Mouse (Mus musculus): Measurements from ENCODE around the gene Gm21885. TPM values are rescaled to one million over a fixed set of nuclear protein-coding genes. Genes with fewer than 3 reads are reported as not detected.

The Gm21885 gene
- polyA plus RNA-seq, 1 experiment from 2014 or later: 0.36 TPM

GRCm38 (mm10) chr11:94242760-94243421, 38.8 kb upstream of the Gm21885 start:
- Histone ChIP-seq H3K9ac (ENCODE audit: low read length) (peak overlapping the region; percentile 63), H3K4me3 (ENCODE audit: control insufficient read depth in 1 of 2, insufficient read depth in 1 of 2, low read depth in 1 of 2, low read length in 2 of 2) (peak overlapping the region; percentile 34), H3K27ac (replicated peaks in 1 of 2; ENCODE audit: control insufficient read depth in 1 of 2, insufficient read depth in 1 of 2, low read depth in 2 of 2, low read length in 2 of 2) (0 out of 4 replicates have a peak overlapping the region, but pooled peaks of 1 of the 2 experiments have one; percentile 25), H3K9me3 (ENCODE audit: control insufficient read depth, low read length) (no peaks in the 10 kb centered on the region), H3K4me1 (ENCODE audit: control insufficient read depth in 2 of 2, insufficient read depth in 2 of 2, low read length in 2 of 2) (peaks cover 25 to 28% of the 10 kb centered on the region in 2 experiments), H3K4me2 (ENCODE audit: low read length) (peak overlapping the region; percentile 64), H3K36me3 (ENCODE audit: control insufficient read depth, insufficient read depth, low read length) (no peaks in the 10 kb centered on the region), H3K27me3 (ENCODE audit: control insufficient read depth, insufficient read depth, low read length) (no peaks in the 10 kb centered on the region)
- WGBS: 3% methylated on average over 29 of the region's 29 CpGs
- ATAC-seq (ENCODE audit: insufficient number of reproducible peaks, insufficient read depth, low FRiP score, low read depth): peak; percentile 51; the same call in 1 of the 2 replicates

- peaks cover 25 to 28% of the 10 kb centered on the region in 2 experiments for H3K4me1 ChIP-seq (ENCODE audit: control insufficient read depth in 2 of 2, insufficient read depth in 2 of 2, low read length in 2 of 2)
- no peaks in the 10 kb centered on the region for H3K9me3 ChIP-seq (ENCODE audit: control insufficient read depth, low read length)
- H3K4me2 ChIP-seq (ENCODE audit: low read length): peak overlapping the region; percentile 64
- H3K9ac ChIP-seq (ENCODE audit: low read length): peak overlapping the region; percentile 63
- no peak for ATAC-seq (ENCODE audit: insufficient number of reproducible peaks, insufficient read depth, low FRiP score, low read depth)
- H3K36me3 ChIP-seq (ENCODE audit: control insufficient read depth, insufficient read depth, low read length): no peaks in the 10 kb centered on the region
- no peaks in the 10 kb centered on the region for H3K27me3 ChIP-seq (ENCODE audit: control insufficient read depth, insufficient read depth, low read length)
- peak overlapping the region; percentile 34; a peak in 3 of 4 replicates for H3K4me3 ChIP-seq (ENCODE audit: control insufficient read depth in 1 of 2, insufficient read depth in 1 of 2, low read depth in 1 of 2, low read length in 2 of 2)
- no peak overlapping the region; a peak in 1 of 4 replicates for H3K27ac ChIP-seq (replicated peaks in 1 of 2; ENCODE audit: control insufficient read depth in 1 of 2, insufficient read depth in 1 of 2, low read depth in 2 of 2, low read length in 2 of 2)
- 24% methylated on average over 15 of the region's 15 CpGs for WGBS
These were observed 38.1 kb upstream of the Gm21885 start for GRCm38 (mm10) chr11:94243422-94244180.

- Histone ChIP-seq H3K4me2 (ENCODE audit: low read length) (no peak overlapping the region), H3K27me3 (ENCODE audit: control insufficient read depth, insufficient read depth, low read length) (no peaks in the 10 kb centered on the region), H3K27ac (replicated peaks in 1 of 2; ENCODE audit: control insufficient read depth in 1 of 2, insufficient read depth in 1 of 2, low read depth in 2 of 2, low read length in 2 of 2) (no peak overlapping the region), H3K9ac (ENCODE audit: low read length) (no peak overlapping the region), H3K4me3 (ENCODE audit: control insufficient read depth in 1 of 2, insufficient read depth in 1 of 2, low read depth in 1 of 2, low read length in 2 of 2) (no peak overlapping the region), H3K4me1 (ENCODE audit: control insufficient read depth in 2 of 2, insufficient read depth in 2 of 2, low read length in 2 of 2) (peaks cover 25 to 28% of the 10 kb centered on the region in 2 experiments), H3K9me3 (ENCODE audit: control insufficient read depth, low read length) (no peaks in the 10 kb centered on the region), H3K36me3 (ENCODE audit: control insufficient read depth, insufficient read depth, low read length) (no peaks in the 10 kb centered on the region)
- no peak for ATAC-seq (ENCODE audit: insufficient number of reproducible peaks, insufficient read depth, low FRiP score, low read depth)
- WGBS: 64% methylated on average over 9 of the region's 9 CpGs
These were observed 37.3 kb upstream of the Gm21885 start for GRCm38 (mm10) chr11:94244385-94244784.

- Histone ChIP-seq H3K9ac (ENCODE audit: low read length) (peak within 1 kb of the TSS; percentile 16; the same call in 1 of the 2 replicates), H3K27ac (replicated peaks in 1 of 2; ENCODE audit: control insufficient read depth in 1 of 2, insufficient read depth in 1 of 2, low read depth in 2 of 2, low read length in 2 of 2) (no peak within 1 kb of the TSS), H3K27me3 (ENCODE audit: control insufficient read depth, insufficient read depth, low read length) (no peaks in the 10 kb centered on the region), H3K4me2 (ENCODE audit: low read length) (no peak within 1 kb of the TSS), H3K9me3 (ENCODE audit: control insufficient read depth, low read length) (no peaks in the 10 kb centered on the region), H3K4me1 (ENCODE audit: control insufficient read depth in 2 of 2, insufficient read depth in 2 of 2, low read length in 2 of 2) (peaks cover 21 to 28% of the 10 kb centered on the region in 2 experiments), H3K36me3 (ENCODE audit: control insufficient read depth, insufficient read depth, low read length) (no peaks in the 10 kb centered on the region), H3K4me3 (ENCODE audit: control insufficient read depth in 1 of 2, insufficient read depth in 1 of 2, low read depth in 1 of 2, low read length in 2 of 2) (no peak within 1 kb of the TSS)
- WGBS: 58% methylated on average over 17 of the region's 17 CpGs
- ATAC-seq (ENCODE audit: insufficient number of reproducible peaks, insufficient read depth, low FRiP score, low read depth): peak; percentile 45; the same call in 1 of the 2 replicates
These were observed 35.5 kb upstream of the Gm21885 start, which contains the start of gene Wfikkn2 for GRCm38 (mm10) chr11:94245955-94246788. TSS of gene Wfikkn2 (minus strand) at chr11:94246005.

DNA sequence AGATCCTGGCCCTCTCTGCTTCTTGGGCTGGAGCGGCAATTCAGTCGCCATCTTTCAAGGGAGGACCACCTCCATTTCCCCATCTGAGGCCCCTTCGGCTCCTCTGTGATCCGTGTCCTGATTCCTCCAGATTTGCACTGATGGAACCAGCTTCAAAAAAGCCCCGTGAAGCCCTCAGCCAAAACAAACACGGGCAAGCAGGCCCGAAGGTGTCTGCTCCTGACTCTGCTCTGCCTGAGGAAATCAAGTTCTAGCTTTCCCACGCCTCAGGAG, 34.9 kb upstream of the Gm21885 start:
- Histone ChIP-seq H3K36me3 (ENCODE audit: control insufficient read depth, insufficient read depth, low read length) (no peaks in the 10 kb centered on the region), H3K4me2 (ENCODE audit: low read length) (no peak overlapping the region), H3K9ac (ENCODE audit: low read length) (peak overlapping the region; percentile 16; the same call in 1 of the 2 replicates), H3K27me3 (ENCODE audit: control insufficient read depth, insufficient read depth, low read length) (no peaks in the 10 kb centered on the region), H3K27ac (replicated peaks in 1 of 2; ENCODE audit: control insufficient read depth in 1 of 2, insufficient read depth in 1 of 2, low read depth in 2 of 2, low read length in 2 of 2) (no peak overlapping the region), H3K4me1 (ENCODE audit: control insufficient read depth in 2 of 2, insufficient read depth in 2 of 2, low read length in 2 of 2) (peaks cover 21 to 28% of the 10 kb centered on the region in 2 experiments), H3K9me3 (ENCODE audit: control insufficient read depth, low read length) (no peaks in the 10 kb centered on the region), H3K4me3 (ENCODE audit: control insufficient read depth in 1 of 2, insufficient read depth in 1 of 2, low read depth in 1 of 2, low read length in 2 of 2) (no peak overlapping the region)
- no peak for ATAC-seq (ENCODE audit: insufficient number of reproducible peaks, insufficient read depth, low FRiP score, low read depth)
- 64% methylated on average over 8 of the region's 8 CpGs for WGBS

- ATAC-seq (ENCODE audit: insufficient number of reproducible peaks, insufficient read depth, low FRiP score, low read depth): no peak
- H3K36me3 ChIP-seq (ENCODE audit: control insufficient read depth, insufficient read depth, low read length): no peaks in the 10 kb centered on the region
- 0 out of 4 replicates have a peak, but pooled peaks cover 0 to 2% of the 10 kb centered on the region in 2 experiments for H3K4me1 ChIP-seq (ENCODE audit: control insufficient read depth in 2 of 2, insufficient read depth in 2 of 2, low read length in 2 of 2)
- H3K9ac ChIP-seq (ENCODE audit: low read length): no peak overlapping the region
- H3K4me3 ChIP-seq (ENCODE audit: control insufficient read depth in 1 of 2, insufficient read depth in 1 of 2, low read depth in 1 of 2, low read length in 2 of 2): no peak overlapping the region
- no peaks in the 10 kb centered on the region for H3K9me3 ChIP-seq (ENCODE audit: control insufficient read depth, low read length)
- 79% methylated on average over 9 of the region's 9 CpGs for WGBS
- no peaks in the 10 kb centered on the region for H3K27me3 ChIP-seq (ENCODE audit: control insufficient read depth, insufficient read depth, low read length)
- H3K27ac ChIP-seq (replicated peaks in 1 of 2; ENCODE audit: control insufficient read depth in 1 of 2, insufficient read depth in 1 of 2, low read depth in 2 of 2, low read length in 2 of 2): no peak overlapping the region
- no peak overlapping the region for H3K4me2 ChIP-seq (ENCODE audit: low read length)
These were observed 28.5 kb upstream of the Gm21885 start for GRCm38 (mm10) chr11:94253156-94253555.

DNA sequence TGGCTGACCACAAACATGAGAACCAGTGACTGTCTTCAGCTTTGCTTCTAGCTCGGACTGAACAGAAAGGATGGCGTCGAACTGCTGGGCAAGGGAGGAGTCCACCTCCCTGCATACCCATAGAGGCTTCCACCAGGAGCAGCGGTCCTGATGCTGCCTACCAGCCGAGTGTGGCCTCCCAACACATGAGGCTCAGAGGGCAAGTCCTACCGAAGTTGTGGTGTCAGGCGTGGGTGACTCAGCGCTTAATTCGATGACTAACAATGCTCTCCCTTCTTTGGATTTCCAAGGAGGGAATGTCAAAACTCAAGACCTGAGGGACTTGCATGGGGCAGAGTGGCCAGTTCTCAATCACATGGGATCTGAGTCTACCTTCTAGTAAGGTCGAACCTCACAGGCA, 28.0 kb upstream of the Gm21885 start:
- 82% methylated on average over 10 of the region's 10 CpGs for WGBS
- Histone ChIP-seq H3K27ac (replicated peaks in 1 of 2; ENCODE audit: control insufficient read depth in 1 of 2, insufficient read depth in 1 of 2, low read depth in 2 of 2, low read length in 2 of 2) (no peak overlapping the region), H3K4me3 (ENCODE audit: control insufficient read depth in 1 of 2, insufficient read depth in 1 of 2, low read depth in 1 of 2, low read length in 2 of 2) (no peak overlapping the region), H3K36me3 (ENCODE audit: control insufficient read depth, insufficient read depth, low read length) (no peaks in the 10 kb centered on the region), H3K4me2 (ENCODE audit: low read length) (no peak overlapping the region), H3K9me3 (ENCODE audit: control insufficient read depth, low read length) (no peaks in the 10 kb centered on the region), H3K9ac (ENCODE audit: low read length) (no peak overlapping the region), H3K4me1 (ENCODE audit: control insufficient read depth in 2 of 2, insufficient read depth in 2 of 2, low read length in 2 of 2) (0 out of 4 replicates have a peak, but pooled peaks cover 0 to 2% of the 10 kb centered on the region in 2 experiments), H3K27me3 (ENCODE audit: control insufficient read depth, insufficient read depth, low read length) (no peaks in the 10 kb centered on the region)
- no peak for ATAC-seq (ENCODE audit: insufficient number of reproducible peaks, insufficient read depth, low FRiP score, low read depth)
